Mouse (Mus musculus): ENCODE measurements around the gene Ptges3.
"Not testable (repeated sequence)": the region's sequence is repeated elsewhere in the genome, so short reads cannot be mapped to it uniquely, and the experiment has no call there.

Ptges3 gene

DNA sequence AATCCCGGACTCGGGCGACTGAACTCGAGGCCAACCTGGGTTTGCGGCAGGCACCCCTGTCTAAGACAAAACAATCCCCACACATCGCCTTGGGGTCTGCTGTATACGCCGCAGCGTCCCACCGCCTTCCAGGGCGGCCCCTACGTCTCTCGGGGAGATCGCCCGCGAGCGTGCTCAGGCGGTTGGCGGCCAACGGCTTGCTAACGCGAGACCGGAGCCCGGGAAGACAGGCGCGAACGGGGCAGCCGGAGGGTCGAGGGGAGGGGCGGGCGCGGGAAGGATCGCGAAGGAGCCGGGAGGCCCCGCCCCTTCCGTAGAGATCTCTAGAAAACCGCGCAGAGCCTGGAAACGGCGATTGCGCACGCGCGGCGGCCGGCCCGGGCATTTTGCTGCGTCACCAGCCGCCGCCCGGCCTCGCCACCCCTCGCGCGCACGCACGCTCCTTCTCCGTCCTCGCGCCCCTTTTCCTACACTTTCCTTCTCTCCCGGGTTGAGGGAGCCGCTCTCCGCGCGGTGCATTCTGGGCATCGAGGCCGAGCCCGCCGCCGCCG, at the start of gene Ptges3:
TSS of gene Ptges3 (plus strand) at position 354 of the 551 bp plus-strand sequence.
- DNase-seq (ENCODE audit: low spot score), result peak; percentile 93

DNA sequence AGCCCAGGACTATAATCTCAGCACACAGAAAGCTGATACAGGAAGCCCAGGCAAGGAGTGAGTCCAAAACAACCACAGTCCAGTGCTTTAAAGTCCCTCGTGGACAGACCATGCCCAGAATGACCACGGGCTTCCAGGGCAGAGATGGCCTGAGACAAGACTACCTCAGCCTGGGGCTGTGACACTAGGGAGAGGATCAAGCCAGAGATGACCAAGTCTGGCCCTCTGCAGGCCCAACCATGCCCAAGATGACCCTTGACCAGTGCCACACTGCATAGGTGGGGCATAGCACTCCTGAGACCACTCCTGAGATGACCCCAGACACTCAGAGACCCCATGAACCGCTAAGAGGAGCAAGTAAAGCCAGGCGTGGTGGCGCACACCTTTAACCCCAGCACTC, 49.0 kb upstream of the Ptges3 start:
- DNase-seq (ENCODE audit: low spot score), result no peak

DNA sequence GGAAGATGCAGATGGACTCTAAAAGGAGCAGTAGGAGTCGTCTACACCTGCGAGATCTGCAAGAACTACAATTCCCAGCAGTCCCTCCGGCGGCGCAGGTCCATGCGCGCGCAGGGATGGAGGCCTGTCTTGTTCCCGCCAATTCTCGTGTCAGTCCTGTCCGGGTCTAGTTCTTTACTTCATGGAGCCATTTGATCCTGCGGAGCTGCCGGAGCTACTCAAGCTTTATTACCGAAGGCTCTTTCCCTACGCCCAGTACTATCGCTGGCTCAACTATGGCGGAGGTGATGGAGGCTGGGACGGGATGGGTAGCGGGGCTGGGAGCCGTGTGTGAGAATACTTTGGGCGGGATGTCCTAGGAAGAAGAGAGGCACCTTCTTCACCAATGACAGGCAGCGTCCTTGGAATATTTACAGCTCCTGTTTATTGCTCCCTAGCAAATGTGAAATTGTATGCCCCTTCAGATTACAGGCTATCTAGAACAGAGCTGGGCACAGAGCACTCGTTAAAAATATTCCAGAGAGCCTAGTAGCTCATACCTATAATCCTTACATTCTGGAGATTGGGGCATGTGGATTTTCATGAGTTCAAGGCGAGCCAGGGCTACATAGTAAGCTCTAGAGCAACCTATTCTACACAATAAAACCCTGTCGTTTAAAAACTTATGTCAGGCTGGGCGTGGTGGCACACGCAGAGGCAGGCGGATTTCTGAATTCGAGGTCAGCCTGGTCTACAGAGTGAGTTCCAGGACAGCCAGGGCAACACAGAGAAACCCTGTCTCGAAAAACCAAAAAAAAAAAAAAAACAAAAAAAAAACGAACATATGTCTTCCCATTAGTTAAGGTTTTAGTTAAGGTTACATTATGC, 43.5 kb upstream of the Ptges3 start, which contains the start of gene Prim1:
TSS of gene Prim1 (plus strand) at position 101 of the 867 bp plus-strand sequence.
- DNase-seq (ENCODE audit: low spot score), result peak; percentile 45

DNA sequence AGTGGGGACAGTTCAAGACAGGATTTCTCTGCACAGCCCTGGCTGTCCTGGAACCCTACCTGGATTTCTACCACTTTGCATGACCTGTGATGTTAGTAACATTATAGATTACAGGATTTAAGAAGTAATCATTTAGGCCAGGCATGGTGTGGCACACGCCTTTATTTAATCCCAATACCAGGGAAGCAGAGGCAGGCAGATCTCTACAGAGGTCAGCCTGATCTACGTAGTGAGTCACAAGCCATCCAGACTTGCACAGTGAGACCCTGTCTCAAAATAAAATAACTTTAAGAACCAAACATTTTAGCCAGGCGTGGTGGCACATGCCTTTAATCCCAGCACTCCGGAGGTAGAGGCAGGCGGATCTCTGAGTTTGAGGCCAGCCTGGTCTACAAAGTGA, 36.6 kb upstream of the Ptges3 start:
- DNase-seq (ENCODE audit: low spot score), result no peak

DNA sequence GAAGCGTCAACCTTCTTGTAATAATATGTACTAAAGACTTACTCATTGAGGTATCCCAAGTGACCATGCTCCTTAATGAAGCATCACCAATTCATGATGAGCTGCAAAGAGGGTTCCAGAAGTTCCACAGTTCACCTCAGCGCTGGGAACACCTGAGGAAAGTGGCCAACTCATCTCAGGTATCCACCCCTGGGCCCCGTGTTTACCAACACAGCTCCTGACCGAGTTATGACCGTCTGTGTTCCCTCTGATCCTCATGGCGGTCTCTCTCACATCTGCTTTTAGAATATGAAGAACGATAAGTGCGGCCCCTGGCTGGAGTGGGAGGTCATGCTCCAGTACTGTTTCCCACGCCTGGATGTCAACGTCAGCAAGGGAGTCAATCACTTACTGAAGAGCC, 35.3 kb upstream of the Ptges3 start:
- no peak for DNase-seq (ENCODE audit: low spot score)

DNA sequence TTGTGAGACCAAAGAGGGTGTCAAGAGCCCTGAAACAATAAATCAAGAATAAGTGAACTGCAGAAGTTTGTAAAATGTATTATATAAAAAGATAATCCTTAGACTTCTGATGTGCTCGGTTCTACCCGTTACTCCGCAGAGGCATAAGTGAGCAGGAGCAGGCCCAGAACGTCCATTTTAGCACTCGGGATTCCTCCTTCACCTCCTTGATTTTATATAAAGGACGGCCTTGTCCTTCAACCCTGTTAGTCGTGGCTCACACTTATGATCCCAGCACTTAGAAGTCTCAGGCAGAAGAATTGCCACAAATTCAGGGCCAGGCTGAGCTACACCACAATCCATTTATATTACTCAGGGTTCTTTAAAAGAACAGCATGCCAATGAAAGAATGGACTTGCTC, 28.8 kb upstream of the Ptges3 start:
- DNase-seq (ENCODE audit: low spot score), result no peak

DNA sequence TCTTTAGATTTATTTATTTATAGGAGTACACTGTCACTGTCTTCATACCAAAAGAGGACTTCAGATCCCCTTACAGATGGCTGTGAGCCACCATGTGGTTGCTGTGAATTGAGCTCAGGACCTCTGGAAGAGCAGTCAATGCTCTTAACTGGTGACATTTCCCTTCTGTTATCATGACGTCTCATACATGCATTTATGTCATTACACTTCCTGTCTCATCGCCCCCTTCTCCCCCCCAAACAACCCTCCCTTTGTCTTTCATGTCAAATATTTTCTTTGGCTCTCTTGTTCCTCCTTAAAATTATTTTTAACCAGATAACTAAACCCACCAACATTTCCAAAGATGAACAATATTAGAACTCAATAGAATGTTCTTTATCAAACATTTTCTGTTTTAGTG, 27.9 kb upstream of the Ptges3 start:
- no peak for DNase-seq (ENCODE audit: low spot score)

DNA sequence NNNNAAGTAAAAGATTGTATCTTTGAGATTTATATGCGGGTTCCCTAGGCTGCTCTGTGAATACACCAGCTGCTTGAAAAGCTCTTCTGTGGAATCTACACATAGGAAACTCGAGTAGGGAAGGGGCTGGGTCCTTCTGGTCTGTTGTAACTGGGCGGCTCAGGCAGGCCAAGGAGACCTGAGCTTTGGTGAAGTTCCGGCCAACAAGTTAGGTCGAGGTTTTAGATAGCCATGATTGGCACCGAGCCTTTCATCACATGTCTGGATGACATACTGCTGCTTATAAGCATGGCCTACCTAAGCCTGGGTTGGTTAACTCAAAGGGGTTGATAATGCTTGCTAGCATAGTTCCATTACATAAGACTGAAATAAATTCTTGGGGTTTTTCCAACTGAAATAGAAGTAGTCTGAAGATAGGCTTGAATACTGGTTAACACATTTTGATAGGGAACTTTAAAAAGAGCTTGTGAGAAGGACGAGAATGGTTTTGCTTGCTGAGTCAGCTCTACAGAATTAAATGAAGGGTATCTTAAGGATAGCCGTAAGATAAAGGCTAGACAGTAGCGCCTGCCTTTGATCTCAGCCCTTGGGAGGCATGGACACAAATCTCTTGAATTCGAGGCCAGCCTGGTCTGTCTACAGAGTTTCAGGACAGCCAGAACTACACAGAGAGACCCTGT, 21.9 kb upstream of the Ptges3 start:
- DNase-seq (ENCODE audit: low spot score), result no peak

DNA sequence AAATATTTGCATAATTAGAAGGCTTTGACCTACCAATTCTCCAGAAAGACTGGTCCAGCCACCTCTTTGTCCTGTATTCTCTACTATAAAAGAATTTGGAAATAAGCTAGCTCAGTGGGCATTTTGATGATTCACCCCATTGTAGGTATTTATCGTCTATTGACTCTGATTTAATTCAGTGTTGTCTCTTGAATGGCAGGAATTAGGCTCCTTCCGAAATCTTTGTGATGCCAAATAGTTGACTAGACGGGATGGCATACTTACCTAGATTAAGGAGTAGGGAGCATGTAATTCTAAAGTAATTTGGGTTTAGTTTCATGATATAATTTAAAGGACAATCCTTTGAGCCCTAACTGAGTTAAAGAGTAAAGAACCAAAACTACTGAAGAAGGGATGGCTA, 20.8 kb upstream of the Ptges3 start:
- DNase-seq (ENCODE audit: low spot score), result no peak

DNA sequence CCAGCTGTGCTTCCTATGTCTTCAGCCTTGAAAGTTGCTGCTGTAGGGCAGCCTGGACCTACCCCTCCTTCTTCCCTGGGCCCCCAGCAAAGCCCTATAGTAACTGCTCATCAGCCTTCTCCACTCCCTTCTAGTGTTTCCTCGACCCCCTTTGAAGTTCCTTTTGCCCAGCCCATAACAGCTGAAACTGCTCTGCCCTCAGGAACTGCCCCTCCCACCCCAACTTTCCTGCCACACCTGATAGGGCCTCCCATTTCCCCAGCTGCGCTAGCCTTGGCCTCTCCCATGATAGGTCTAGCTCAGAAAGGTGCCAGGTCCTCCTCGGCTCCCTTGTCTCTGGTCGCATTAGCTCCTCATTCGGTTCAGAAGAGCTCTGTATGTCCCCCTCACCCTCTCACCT, 19.6 kb upstream of the Ptges3 start:
- no peak for DNase-seq (ENCODE audit: low spot score)

DNA sequence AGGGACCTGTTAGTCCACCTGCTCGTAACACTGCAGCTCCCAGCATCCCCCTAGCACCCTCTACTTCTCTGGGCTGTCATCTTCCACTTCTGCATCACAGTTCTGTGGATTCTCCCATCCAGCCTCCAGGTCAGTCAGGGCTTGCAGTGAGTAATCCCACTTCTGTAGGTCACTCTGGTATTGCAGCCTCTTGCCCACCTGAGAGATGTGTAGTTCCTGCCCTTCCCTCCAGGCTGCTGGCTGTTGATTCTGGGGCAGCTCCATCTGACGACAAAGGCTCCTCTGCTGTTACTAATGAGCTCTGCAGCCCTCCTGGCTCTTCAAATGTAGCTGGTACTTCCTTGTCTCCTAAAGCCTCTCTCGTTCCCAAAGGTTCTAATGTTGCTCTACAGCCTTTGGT, 18.9 kb upstream of the Ptges3 start:
- DNase-seq (ENCODE audit: low spot score), result no peak

DNA sequence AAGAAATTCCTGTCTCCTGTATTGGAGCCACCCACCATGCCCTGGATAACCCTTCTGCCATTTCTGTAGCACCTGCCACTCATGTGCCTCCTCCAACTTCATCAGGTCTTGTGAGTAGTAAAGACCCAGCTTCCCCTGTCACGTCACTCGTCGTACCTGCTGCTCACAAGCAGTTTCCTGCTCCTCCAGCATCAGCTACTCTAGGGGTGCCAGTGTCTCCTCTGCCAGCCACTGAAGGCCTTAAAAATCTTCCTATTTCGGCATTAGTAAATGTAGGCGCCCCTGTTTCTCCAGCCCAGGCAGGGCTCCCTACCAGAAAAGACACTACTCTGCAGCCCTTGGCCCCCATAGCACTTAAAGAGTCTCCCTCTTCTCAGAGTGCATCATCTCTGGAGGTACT, 18.5 kb upstream of the Ptges3 start:
- DNase-seq (ENCODE audit: low spot score), result no peak

DNA sequence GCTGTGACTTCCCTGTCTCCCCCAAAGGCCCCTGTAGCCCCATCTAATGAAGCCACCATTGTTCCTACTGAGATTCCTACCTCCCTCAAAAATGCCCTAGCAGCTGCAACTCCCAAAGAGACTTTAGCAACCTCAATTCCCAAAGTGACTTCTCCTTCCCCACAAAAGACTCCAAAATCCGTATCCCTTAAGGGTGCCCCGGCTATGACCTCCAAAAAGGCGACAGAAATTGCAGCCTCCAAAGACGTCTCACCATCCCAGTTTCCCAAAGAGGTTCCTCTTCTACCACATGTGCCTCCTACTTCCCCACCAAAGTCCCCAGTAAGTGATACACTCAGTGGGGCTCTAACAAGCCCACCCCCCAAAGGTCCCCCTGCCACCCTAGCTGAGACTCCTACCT, 17.1 kb upstream of the Ptges3 start:
- DNase-seq (ENCODE audit: low spot score), result no peak

DNA sequence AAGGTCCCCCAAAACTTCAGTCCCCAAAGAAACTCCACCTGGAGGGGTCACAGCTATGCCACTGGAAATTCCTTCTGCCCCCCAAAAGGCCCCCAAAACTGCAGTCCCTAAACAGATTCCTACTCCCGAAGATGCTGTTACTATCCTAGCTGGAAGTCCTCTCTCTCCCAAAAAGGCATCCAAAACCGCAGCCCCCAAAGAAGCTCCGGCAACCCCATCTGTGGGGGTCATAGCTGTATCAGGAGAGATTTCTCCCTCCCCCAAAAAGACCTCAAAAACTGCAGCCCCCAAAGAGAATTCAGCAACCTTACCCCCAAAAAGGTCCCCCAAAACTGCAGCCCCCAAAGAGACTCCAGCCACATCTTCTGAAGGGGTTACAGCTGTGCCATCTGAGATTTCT, 16.3 kb upstream of the Ptges3 start:
- DNase-seq (ENCODE audit: low spot score), result no peak

DNA sequence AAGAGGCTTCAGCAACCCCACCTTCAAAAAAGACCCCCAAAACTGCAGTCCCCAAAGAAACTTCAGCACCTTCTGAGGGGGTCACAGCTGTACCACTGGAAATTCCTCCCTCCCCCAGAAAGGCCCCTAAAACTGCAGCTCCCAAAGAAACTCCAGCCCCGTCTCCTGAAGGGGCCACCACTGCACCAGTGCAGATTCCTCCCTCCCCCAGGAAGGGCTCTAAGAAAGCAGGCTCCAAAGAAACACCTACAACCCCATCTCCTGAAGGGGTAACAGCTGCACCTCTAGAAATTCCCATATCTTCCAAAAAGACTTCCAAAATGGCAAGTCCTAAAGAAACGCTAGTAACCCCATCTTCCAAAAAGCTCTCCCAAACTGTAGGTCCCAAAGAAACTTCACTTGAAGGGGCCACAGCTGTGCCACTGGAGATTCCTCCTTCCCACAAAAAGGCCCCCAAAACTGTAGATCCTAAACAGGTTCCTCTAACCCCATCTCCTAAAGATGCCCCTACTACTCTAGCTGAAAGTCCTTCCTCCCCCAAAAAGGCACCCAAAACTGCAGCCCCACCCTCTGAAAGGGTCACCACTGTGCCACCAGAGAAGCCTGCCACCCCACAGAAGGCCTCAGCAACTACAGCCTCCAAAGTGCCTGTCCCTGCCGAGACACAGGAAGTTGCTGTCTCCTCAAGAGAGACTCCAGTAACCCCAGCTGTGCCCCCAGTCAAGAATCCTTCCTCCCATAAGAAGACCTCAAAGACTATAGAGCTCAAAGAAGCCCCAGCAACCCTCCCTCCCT, 15.5 kb upstream of the Ptges3 start:
- no peak for DNase-seq (ENCODE audit: low spot score)

DNA sequence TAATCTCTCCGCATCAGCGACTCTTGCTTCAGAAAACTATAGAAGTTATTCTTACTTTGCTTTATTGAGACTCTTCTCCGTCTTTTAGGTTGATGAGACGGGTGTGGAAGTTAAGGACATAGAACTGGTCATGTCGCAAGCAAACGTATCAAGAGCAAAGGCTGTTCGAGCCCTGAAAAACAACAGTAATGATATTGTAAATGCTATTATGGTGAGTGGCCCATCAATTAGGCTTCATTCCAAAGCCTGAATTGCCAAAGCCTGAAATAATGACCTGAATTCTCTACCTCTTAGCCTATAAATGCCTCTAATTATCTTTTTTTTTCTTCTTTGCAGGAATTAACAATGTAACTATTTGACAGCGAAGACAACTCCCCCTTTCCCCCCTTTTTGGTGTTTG, 10.6 kb upstream of the Ptges3 start:
- DNase-seq (ENCODE audit: low spot score), result no peak

DNA sequence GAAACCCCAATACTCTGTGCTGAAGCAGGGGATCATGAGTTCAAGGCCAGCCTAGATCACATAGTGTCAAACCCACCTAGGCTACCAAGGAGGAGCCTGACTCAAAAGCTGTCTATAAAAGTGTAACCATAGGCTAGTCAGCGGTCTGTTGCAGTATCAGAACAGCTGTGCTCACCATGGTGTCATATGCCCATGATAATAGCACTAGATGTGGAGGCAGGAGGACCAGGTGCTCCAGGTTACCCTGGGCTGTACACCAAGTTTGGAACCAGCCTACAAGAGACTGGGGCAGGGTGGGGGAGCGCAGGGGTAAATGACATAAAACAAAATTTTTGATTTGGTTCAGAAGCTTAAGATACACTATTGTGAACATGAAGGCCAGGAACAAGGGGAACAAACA, 9.0 kb upstream of the Ptges3 start:
- DNase-seq (ENCODE audit: low spot score), result no peak

DNA sequence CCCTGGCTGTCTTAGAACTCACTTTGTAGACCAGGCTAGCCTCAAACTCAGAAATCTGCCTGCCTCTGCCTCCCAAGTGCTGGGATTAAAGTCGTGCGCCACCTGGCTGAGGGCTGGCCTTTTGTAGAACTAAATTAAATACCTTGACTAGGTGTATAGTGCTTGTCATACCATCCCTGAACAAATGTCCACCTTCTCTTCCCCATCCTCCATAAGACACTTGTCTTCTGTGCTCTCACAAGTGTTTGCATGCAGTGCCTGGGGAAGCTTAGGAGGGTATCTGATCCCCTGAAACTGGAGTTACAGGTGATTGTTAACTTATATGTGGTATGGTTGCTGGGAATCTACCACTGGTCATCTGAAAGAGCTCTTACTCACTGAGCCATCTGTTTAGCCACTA, 8.4 kb upstream of the Ptges3 start:
- no peak for DNase-seq (ENCODE audit: low spot score)

DNA sequence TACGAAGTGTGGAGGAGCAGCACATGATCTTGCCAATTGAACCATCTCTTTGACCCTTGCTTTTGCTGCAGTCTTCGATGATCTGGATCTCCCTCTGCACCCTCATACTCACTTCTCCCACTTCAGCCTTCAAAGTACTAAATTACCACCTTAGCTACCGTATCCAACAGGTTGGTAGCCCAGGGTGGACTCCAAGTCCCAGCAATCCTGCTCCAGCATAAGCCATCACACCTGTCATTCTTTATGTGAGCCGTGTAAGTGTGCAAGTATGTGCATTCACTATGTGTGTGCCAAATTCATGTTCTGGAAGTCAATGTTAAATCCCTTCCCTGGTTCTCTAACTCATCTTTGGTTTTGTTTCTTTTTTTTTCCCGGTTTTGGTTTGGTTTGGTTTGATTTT, 7.2 kb upstream of the Ptges3 start:
- DNase-seq (ENCODE audit: low spot score), result no peak

DNA sequence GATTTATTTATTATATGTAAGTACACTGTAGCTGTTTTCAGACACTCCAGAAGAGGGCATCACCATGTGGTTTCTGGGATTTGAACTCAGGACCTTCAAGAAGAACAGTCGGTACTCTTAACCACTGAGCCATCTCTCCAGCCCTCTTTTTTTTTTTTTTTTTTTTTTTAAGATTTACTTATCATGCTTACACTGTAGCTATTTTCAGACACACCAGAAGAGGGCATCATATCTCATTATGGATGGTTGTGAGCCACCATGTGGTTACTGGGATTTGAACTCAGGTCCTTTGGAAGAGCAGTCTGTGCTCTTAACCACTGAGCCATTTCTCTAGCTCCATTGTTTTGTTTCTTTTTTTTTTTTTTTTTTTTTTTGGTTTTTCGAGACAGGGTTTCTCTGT, 6.6 kb upstream of the Ptges3 start:
- DNase-seq (ENCODE audit: low spot score), result not testable (repeated sequence)

DNA sequence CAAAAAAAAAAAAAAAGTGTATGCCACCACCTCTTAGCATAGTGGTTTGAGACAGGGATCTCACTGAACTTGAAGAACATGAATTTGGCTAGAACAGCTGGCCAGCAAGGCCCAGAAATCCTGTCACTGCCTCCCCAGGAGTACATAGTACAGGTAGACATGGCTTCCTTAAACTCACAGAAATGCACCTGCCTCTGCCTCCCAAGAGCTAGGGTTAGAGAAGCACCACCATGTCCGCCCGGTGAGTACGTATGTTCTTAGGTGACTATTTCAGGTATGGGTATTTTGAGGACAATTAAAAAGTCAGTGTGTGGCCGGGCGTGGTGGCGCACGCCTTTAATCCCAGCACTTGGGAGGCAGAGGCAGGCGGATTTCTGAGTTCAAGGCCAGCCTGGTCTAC, 5.8 kb upstream of the Ptges3 start:
- DNase-seq (ENCODE audit: low spot score), result no peak

DNA sequence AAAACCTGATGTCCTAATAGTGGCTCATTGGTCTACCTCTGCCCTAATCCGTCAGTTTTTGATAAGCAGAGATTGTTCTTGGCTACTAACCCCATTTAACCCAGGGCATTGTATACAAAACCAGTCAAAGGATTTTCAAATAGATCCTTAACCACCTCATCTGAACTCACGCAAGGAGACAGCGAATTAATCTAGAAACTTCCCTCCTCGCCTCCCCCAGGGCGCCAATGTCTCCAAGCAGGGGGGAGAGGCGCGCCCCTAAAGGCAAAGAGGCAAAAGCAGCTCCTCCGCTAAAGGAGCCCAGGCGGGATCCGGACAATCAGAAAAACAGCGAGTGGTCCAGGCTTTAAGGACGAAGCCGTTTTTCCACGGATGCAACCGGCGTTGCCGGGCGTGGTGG, 570 bp upstream of the Ptges3 start:
- no peak for DNase-seq (ENCODE audit: low spot score)
